Mouse (Mus musculus) bone marrow macrophage, adult 2 months (primary cell): ENCODE data around the gene Stk31.

Experiments
- CTCF ChIP-seq: IDR thresholded peaks from 2 replicates; pipeline ENCODE4 v1.5.1; 2012; ENCODE audit warnings: low read depth, mild to moderate bottlenecking, low read length, moderate library complexity
- POLR2A ChIP-seq: IDR thresholded peaks from 2 replicates; pipeline ENCODE4 v1.6.1; 2012; ENCODE audit warnings: mild to moderate bottlenecking, low read depth, low read length, borderline replicate concordance

DNA sequence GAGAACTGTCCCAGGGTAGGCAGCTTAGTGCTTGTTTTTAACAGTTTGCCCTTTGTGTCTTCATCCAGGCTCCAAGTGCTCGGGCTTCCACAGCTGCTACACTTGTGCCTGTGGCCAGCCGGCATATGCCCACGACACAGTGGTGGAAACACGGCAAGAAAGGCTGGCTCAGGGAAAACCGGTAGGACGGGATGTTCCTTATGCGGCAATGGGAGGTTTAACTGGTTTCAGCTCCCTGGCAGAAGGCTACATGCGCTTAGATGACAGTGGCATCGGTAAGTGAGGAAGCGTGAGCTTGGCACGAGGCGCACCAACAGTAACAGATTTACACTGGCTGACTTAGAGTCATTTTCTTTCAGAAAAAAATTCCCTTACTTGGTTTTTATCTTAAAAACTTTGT lies 17.1 kb upstream of the Stk31 start:
- TF ChIP-seq POLR2A, result no peak
- TF ChIP-seq CTCF, result no peak
